Mouse (Mus musculus): ENCODE data around the gene Fads2. TPM values are rescaled to one million over a fixed set of nuclear protein-coding genes. Genes with fewer than 3 reads are reported as not detected.

Gene Fads2
- polyA plus RNA-seq, 1 experiment from 2014 or later = 113 TPM

- ATAC-seq (ENCODE audit: low read depth) = no peak
- Histone ChIP-seq H3K27me3 (no peaks in the 10 kb centered on the region), H3K4me3 (no peak overlapping the region), H3K4me2 (no peak overlapping the region), H3K4me1 (replicated peaks) (peaks cover 13% of the 10 kb centered on the region), H3K36me3 (peaks cover 61% of the 10 kb centered on the region), H3K9me3 (no peaks in the 10 kb centered on the region), H3K9ac (no peak overlapping the region), H3K27ac (replicated peaks) (no peak overlapping the region)
- 97% methylated on average over 1 of the region's 1 CpGs for WGBS
These were observed 43.2 kb downstream of the Fads2 start for GRCm38 (mm10) chr19:10058352-10058825.

- Histone ChIP-seq H3K9me3 (no peaks in the 10 kb centered on the region), H3K27me3 (no peaks in the 10 kb centered on the region), H3K4me2 (no peak overlapping the region), H3K9ac (no peak overlapping the region), H3K27ac (replicated peaks) (no peak overlapping the region), H3K4me1 (replicated peaks) (peaks cover 13% of the 10 kb centered on the region), H3K4me3 (no peak overlapping the region), H3K36me3 (peaks cover 61% of the 10 kb centered on the region)
- no peak for ATAC-seq (ENCODE audit: low read depth)
- 69% methylated on average over 11 of the region's 11 CpGs for WGBS
These were observed 43.8 kb downstream of the Fads2 start for GRCm38 (mm10) chr19:10057486-10058351.

- no peak for ATAC-seq (ENCODE audit: low read depth)
- Histone ChIP-seq H3K9ac (no peak overlapping the region), H3K27me3 (no peaks in the 10 kb centered on the region), H3K4me1 (replicated peaks) (peaks cover 12% of the 10 kb centered on the region), H3K36me3 (peaks cover 50% of the 10 kb centered on the region), H3K4me3 (no peak overlapping the region), H3K9me3 (no peaks in the 10 kb centered on the region), H3K4me2 (no peak overlapping the region), H3K27ac (replicated peaks) (no peak overlapping the region)
- WGBS = 91% methylated on average over 3 of the region's 3 CpGs
These were observed 44.9 kb downstream of the Fads2 start for GRCm38 (mm10) chr19:10056686-10057085.

GRCm38 (mm10) chr19:10055783-10056660, 45.5 kb downstream of the Fads2 start:
- H3K27me3 ChIP-seq = no peaks in the 10 kb centered on the region
- H3K4me3 ChIP-seq = no peak overlapping the region
- no peak overlapping the region for H3K9ac ChIP-seq
- WGBS = 84% methylated on average over 22 of the region's 22 CpGs
- H3K4me2 ChIP-seq = no peak overlapping the region
- no peak for ATAC-seq (ENCODE audit: low read depth)
- no peak overlapping the region for H3K27ac ChIP-seq (replicated peaks)
- peaks cover 44% of the 10 kb centered on the region for H3K36me3 ChIP-seq
- peaks cover 5% of the 10 kb centered on the region for H3K4me1 ChIP-seq (replicated peaks)
- no peaks in the 10 kb centered on the region for H3K9me3 ChIP-seq

- Histone ChIP-seq H3K9ac (no peak overlapping the region), H3K9me3 (no peaks in the 10 kb centered on the region), H3K4me3 (no peak overlapping the region), H3K36me3 (peaks cover 41% of the 10 kb centered on the region), H3K4me2 (no peak overlapping the region), H3K27ac (replicated peaks) (no peak overlapping the region), H3K4me1 (replicated peaks) (no peaks in the 10 kb centered on the region), H3K27me3 (no peaks in the 10 kb centered on the region)
- ATAC-seq (ENCODE audit: low read depth) = no peak
- 82% methylated on average over 3 of the region's 3 CpGs for WGBS
These were observed 46.3 kb downstream of the Fads2 start for GRCm38 (mm10) chr19:10055261-10055660.

GRCm38 (mm10) chr19:10054361-10055075, 47.0 kb downstream of the Fads2 start:
- Histone ChIP-seq H3K36me3 (peaks cover 41% of the 10 kb centered on the region), H3K9me3 (no peaks in the 10 kb centered on the region), H3K4me1 (replicated peaks) (no peaks in the 10 kb centered on the region), H3K4me3 (no peak overlapping the region), H3K27me3 (no peaks in the 10 kb centered on the region), H3K9ac (no peak overlapping the region), H3K27ac (replicated peaks) (no peak overlapping the region), H3K4me2 (no peak overlapping the region)
- WGBS = 93% methylated on average over 6 of the region's 6 CpGs
- ATAC-seq (ENCODE audit: low read depth) = no peak

GRCm38 (mm10) chr19:10053692-10054260, 47.8 kb downstream of the Fads2 start:
- no peak for ATAC-seq (ENCODE audit: low read depth)
- 91% methylated on average over 10 of the region's 10 CpGs for WGBS
- H3K36me3 ChIP-seq = peaks cover 41% of the 10 kb centered on the region

GRCm38 (mm10) chr19:10052698-10053097, 48.8 kb downstream of the Fads2 start:
- no peak overlapping the region for H3K4me2 ChIP-seq
- no peak overlapping the region for H3K4me3 ChIP-seq
- no peaks in the 10 kb centered on the region for H3K9me3 ChIP-seq
- H3K4me1 ChIP-seq (replicated peaks) = no peaks in the 10 kb centered on the region
- no peak for ATAC-seq (ENCODE audit: low read depth)
- H3K27ac ChIP-seq (replicated peaks) = no peak overlapping the region
- no peak overlapping the region for H3K9ac ChIP-seq
- WGBS = 95% methylated on average over 4 of the region's 4 CpGs
- peaks cover 34% of the 10 kb centered on the region for H3K36me3 ChIP-seq
- no peaks in the 10 kb centered on the region for H3K27me3 ChIP-seq

More at GRCm38 (mm10) chr19:10053692-10054260, 47.8 kb downstream of the Fads2 start:
- Histone ChIP-seq H3K4me2 (no peak overlapping the region), H3K27ac (replicated peaks) (no peak overlapping the region), H3K9me3 (no peaks in the 10 kb centered on the region), H3K27me3 (no peaks in the 10 kb centered on the region), H3K9ac (no peak overlapping the region), H3K4me1 (replicated peaks) (no peaks in the 10 kb centered on the region), H3K4me3 (no peak overlapping the region)

GRCm38 (mm10) chr19:10050438-10050837, 51.1 kb downstream of the Fads2 start:
- no peak overlapping the region for H3K9ac ChIP-seq
- peaks cover 20% of the 10 kb centered on the region; the same call in 1 of the 2 replicates for H3K36me3 ChIP-seq
- no peaks in the 10 kb centered on the region for H3K27me3 ChIP-seq
- H3K9me3 ChIP-seq = no peaks in the 10 kb centered on the region
- H3K4me2 ChIP-seq = no peak overlapping the region
- WGBS = 85% methylated on average over 2 of the region's 2 CpGs
- H3K27ac ChIP-seq (replicated peaks) = no peak overlapping the region
- no peaks in the 10 kb centered on the region for H3K4me1 ChIP-seq (replicated peaks)
- no peak overlapping the region for H3K4me3 ChIP-seq
- ATAC-seq (ENCODE audit: low read depth) = no peak

GRCm38 (mm10) chr19:10049533-10049932, 52.0 kb downstream of the Fads2 start:
- Histone ChIP-seq H3K27ac (replicated peaks) (no peak overlapping the region), H3K27me3 (no peaks in the 10 kb centered on the region), H3K9ac (no peak overlapping the region), H3K4me1 (replicated peaks) (no peaks in the 10 kb centered on the region), H3K4me2 (no peak overlapping the region), H3K9me3 (no peaks in the 10 kb centered on the region), H3K36me3 (peaks cover 12% of the 10 kb centered on the region; the same call in 1 of the 2 replicates), H3K4me3 (no peak overlapping the region)
- ATAC-seq (ENCODE audit: low read depth) = no peak

- 63% methylated on average over 3 of the region's 3 CpGs for WGBS
- Histone ChIP-seq H3K27ac (replicated peaks) (no peak overlapping the region), H3K9me3 (no peaks in the 10 kb centered on the region), H3K4me1 (replicated peaks) (peaks cover 12% of the 10 kb centered on the region), H3K36me3 (no peaks in the 10 kb centered on the region), H3K4me2 (no peak overlapping the region), H3K27me3 (no peaks in the 10 kb centered on the region), H3K9ac (no peak overlapping the region), H3K4me3 (no peak overlapping the region)
- ATAC-seq (ENCODE audit: low read depth) = no peak
These were observed 54.6 kb downstream of the Fads2 start for GRCm38 (mm10) chr19:10046983-10047382.
